Mouse (Mus musculus) megakaryocyte, embryonic 14.5 days (primary cell): ENCODE measurements around the gene Pcgf6.

Experiments used
- FLI1 ChIP-seq: IDR thresholded peaks from 2 replicates; pipeline ENCODE4 v1.6.1; 2012; ENCODE audit warnings: low read length, inconsistent platforms, mixed read lengths
- GATA1 ChIP-seq: IDR thresholded peaks from 3 replicates; pipeline ENCODE4 v1.6.1; 2012; ENCODE audit warnings: mixed read lengths, low read length, inconsistent platforms, borderline replicate concordance

DNA sequence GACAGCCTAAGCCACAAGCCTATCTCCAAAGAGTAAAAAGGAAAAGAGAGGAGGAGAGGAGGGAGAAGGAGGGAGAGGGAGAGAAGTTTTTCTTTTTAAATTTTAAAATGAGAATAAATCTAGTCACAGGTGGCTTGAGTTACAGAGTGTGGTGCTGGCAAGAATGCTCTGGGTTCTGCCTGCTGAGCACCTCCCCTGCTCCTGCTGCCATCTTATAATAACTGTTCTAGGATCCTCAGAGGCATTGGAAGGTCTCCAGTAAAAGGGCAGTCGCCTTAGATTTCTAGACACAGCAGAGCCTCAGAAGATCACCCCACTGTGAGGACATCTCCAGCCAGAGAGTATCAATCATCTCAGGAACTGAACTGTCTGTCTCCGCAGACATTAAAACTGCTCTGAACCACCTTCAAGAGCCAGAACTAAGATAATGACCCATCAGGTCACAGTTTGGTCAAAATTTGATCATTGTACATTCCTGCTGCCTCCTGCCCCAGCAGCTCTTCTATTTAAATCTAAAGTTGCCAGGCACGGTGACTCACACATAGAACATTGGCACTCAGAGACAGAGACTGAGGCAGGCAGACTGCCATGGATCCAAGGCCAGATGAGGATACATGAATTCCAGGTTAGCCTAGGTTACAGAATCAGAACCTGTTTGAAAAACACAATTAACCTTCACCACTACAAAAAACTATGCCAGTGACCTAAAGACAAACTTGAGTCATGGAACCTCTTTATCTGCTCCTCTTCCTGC, 9.8 kb downstream of the Pcgf6 start:
- TF ChIP-seq GATA1 (no peak), FLI1 (no peak)
